Mouse (Mus musculus) embryonic facial prominence, embryonic 11.5 days (tissue): ENCODE measurements at regions not wholly inside any gene's neighbourhood (a gene's known extent, or its start where the extent isn't known, plus 50 kb on each side); places are given as distances from the start of the nearest gene placed in this dataset.

Experiments used
- ATAC-seq: fragments of 200-750 bp; cut with Nextera tagmentation; replicated peaks from 2 replicates; pipeline ENCODE4 v1.8.0; 2017; ENCODE audit warnings: low read depth; ENCODE audit not compliant: insufficient number of reproducible peaks, low FRiP score, low TSS enrichment
- DNase-seq: peaks from one replicate; pipeline ENCODE4 v3.0.0-alpha.2; 2015; ENCODE audit warnings: low spot score
- H3K27ac ChIP-seq: fragments of 300-500 bp; sonication (generic); replicated peaks from 2 replicates; pipeline ENCODE4 v1.5.1; 2014; ENCODE audit warnings: mild to moderate bottlenecking, low read depth, low read length, control low read depth
- H3K27me3 ChIP-seq: fragments of 300-500 bp; sonication (generic); 2 replicates; pipeline ENCODE4 v1.6.1; 2014; ENCODE audit warnings: mild to moderate bottlenecking, low read length, moderate library complexity, mixed read lengths; ENCODE audit not compliant: control insufficient read depth, insufficient read depth
- H3K36me3 ChIP-seq: fragments of 300-500 bp; sonication (generic); replicated peaks from 2 replicates; pipeline ENCODE4 v1.6.1; 2014; ENCODE audit warnings: low read depth, mild to moderate bottlenecking, low read length, moderate library complexity, mixed read lengths; ENCODE audit not compliant: control insufficient read depth, insufficient read depth
- H3K4me1 ChIP-seq: fragments of 300-500 bp; sonication (generic); 2 replicates; pipeline ENCODE4 v1.6.1; 2014; ENCODE audit warnings: low read length, mixed read lengths; ENCODE audit not compliant: control insufficient read depth, insufficient read depth
- H3K4me2 ChIP-seq: fragments of 300-500 bp; sonication (generic); 2 replicates; pipeline ENCODE4 v1.6.1; 2014; ENCODE audit warnings: low read depth, mild to moderate bottlenecking, control low read depth, low read length, moderate library complexity
- H3K4me3 ChIP-seq: fragments of 300-500 bp; sonication (generic); 2 replicates; pipeline ENCODE4 v1.5.1; 2014; ENCODE audit warnings: low read depth, low read length, control low read depth
- H3K9ac ChIP-seq: fragments of 300-500 bp; sonication (generic); replicated peaks from 2 replicates; pipeline ENCODE4 v1.6.1; 2014; ENCODE audit warnings: mild to moderate bottlenecking, control low read depth, low read length
- H3K9me3 ChIP-seq: fragments of 300-500 bp; sonication (generic); replicated peaks from 2 replicates; pipeline ENCODE4 v1.6.1; 2016; ENCODE audit warnings: mild to moderate bottlenecking, low read length, inconsistent platforms, mixed read lengths; ENCODE audit not compliant: control insufficient read depth
- WGBS: fragments of 180-500 bp; shearing (Covaris S2); extraction: QIAGEN DNeasy Blood & Tissue Kit; methylation state at CpG from one replicate; pipeline ENCODE4 v1.1.7; 2014; 5-methylcytosine and 5-hydroxymethylcytosine counted together

DNA sequence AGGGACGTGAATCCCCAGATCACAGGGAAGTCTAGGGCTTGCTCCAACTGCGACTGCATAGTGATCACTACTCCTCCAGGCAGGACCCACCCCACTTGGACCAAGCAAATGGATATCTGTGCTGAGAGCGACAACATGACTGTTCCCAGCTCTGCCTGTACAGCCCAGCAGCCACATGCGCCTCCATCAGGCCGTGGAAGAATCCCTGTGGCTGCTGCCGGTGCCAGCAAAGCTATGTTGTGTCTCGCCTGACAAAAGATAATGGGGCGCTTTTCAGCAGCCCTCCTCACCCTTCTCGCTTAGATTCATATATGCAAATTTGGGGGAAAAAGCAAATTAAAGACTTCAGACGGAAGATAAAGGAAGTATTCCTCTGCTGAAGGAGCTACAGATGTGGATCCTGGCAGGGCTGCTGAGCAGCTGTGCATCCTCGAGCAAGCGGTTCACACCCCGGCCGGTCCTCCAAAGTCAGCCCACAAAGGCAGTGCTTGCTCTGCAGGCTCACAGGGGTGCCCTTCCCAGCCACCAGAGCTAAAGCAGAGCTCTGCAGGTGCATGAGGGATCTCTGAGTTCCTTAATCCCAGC lies 418.5 kb downstream of the Ajap1 start:
- Histone ChIP-seq H3K9ac (no peak overlapping the region), H3K27ac (no peak overlapping the region), H3K9me3 (no peaks in the 10 kb centered on the region), H3K4me1 (no peaks in the 10 kb centered on the region), H3K36me3 (no peaks in the 10 kb centered on the region), H3K4me2 (no peak overlapping the region), H3K27me3 (no peaks in the 10 kb centered on the region), H3K4me3 (no peak overlapping the region)
- 74% methylated on average over 14 of the region's 14 CpGs for WGBS
- DNase-seq (no peak), ATAC-seq (no peak)

DNA sequence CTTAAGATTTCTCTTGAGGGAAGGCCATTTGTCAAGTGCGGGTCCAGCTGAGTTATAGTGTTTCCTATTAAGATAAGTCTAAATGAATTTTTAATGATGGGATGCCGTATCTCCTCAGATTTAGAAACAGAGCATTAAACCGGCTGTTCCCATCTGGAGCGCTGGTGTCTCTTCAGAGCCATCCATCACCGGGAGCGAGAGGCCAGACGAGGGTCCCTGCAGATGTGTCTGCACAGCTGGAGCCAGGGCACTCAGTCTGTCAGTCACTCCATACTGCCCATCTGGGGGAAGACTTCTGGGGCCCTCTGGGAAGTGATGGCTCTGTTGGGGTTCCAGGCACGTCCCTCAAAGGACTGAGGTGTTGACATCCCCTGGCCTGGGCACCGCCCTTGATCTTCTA lies 419.2 kb downstream of the Ajap1 start:
- Histone ChIP-seq H3K4me1 (no peaks in the 10 kb centered on the region), H3K9me3 (no peaks in the 10 kb centered on the region), H3K4me3 (no peak overlapping the region), H3K36me3 (no peaks in the 10 kb centered on the region), H3K27ac (no peak overlapping the region), H3K27me3 (no peaks in the 10 kb centered on the region), H3K9ac (no peak overlapping the region), H3K4me2 (no peak overlapping the region)
- DNase-seq (no peak), ATAC-seq (no peak)
- 82% methylated on average over 9 of the region's 9 CpGs for WGBS

DNA sequence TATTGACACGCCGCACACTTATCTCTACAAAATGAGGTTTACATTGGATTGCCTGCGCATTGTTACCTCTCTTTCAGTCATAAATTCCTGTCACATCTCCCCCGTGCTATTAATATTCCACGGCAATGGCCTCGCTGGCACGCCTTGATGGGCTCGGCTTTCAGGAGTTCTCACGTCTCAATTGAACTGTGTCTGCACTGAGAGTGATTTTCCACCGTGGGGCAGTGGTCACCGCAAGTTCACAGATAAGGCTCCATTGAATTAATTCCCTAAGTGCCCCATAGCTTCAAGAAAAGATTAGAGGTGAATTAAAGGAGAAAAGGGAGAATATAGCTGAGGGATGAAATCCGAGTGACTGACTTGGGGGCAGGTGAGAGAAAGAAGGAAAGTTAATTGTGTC lies 424.5 kb downstream of the Ajap1 start:
- no peaks in the 10 kb centered on the region for H3K36me3 ChIP-seq
- no peak for DNase-seq
- no peak overlapping the region for H3K4me3 ChIP-seq
- H3K27me3 ChIP-seq, result no peaks in the 10 kb centered on the region
- no peaks in the 10 kb centered on the region for H3K4me1 ChIP-seq
- no peak overlapping the region for H3K27ac ChIP-seq
- H3K9ac ChIP-seq, result no peak overlapping the region
- no peak overlapping the region for H3K4me2 ChIP-seq
- ATAC-seq, result no peak
- WGBS, result 82% methylated on average over 12 of the region's 12 CpGs
- no peaks in the 10 kb centered on the region for H3K9me3 ChIP-seq

DNA sequence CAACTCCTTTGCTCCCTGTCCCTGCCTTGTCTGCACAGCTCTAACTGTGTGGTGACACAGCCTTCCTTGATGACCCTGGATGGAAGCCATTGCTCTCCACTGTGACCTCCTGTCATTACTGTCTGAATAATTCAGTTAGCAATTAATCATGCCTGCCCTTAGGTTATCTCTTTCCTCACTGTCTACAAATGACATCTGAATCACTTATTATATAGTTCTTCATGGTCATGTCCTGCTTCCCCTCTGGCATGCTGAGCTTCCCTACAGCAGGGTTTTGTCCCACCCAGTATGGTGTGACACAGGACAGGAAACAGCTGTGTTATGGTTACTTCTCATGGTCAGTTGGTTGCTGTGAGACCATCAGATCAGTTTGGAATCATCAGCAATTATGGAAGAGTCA lies 458.9 kb downstream of the Ajap1 start:
- ATAC-seq (no peak), DNase-seq (no peak)
- Histone ChIP-seq H3K4me1 (no peaks in the 10 kb centered on the region), H3K4me2 (no peak overlapping the region), H3K9me3 (no peaks in the 10 kb centered on the region), H3K9ac (no peak overlapping the region), H3K4me3 (no peak overlapping the region), H3K36me3 (no peaks in the 10 kb centered on the region), H3K27me3 (no peaks in the 10 kb centered on the region), H3K27ac (no peak overlapping the region)

- Histone ChIP-seq H3K9ac (no peak overlapping the region), H3K9me3 (no peaks in the 10 kb centered on the region), H3K4me2 (no peak overlapping the region), H3K36me3 (no peaks in the 10 kb centered on the region), H3K27me3 (no peaks in the 10 kb centered on the region), H3K4me3 (no peak overlapping the region), H3K27ac (no peak overlapping the region), H3K4me1 (no peaks in the 10 kb centered on the region)
- WGBS, result 89% methylated on average over 10 of the region's 10 CpGs
- DNase-seq (no peak), ATAC-seq (no peak)
These were observed 463.4 kb downstream of the Ajap1 start for GRCm38 (mm10) chr4:153019211-153019610.

GRCm38 (mm10) chr4:153018138-153018921 lies 464.3 kb downstream of the Ajap1 start:
- no peak overlapping the region for H3K27ac ChIP-seq

DNA sequence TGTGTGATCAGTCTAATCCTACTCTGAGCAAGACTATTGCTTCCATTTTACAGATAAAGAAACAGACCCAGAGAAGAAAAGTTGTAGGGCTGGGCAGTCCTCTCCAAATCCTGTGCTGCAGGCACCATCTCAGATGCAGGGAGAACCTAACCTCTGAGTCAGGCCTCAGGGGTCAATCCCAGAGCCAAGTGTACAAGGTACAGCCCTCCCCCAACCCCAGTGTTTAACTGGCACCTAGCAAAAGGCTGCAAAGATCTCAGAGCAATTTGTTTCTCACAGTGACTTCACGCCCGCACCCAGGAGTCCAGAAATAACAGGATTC lies 464.8 kb downstream of the Ajap1 start:
- no peak for DNase-seq
- no peaks in the 10 kb centered on the region for H3K27me3 ChIP-seq
- no peaks in the 10 kb centered on the region for H3K36me3 ChIP-seq
- no peak for ATAC-seq
- no peaks in the 10 kb centered on the region for H3K4me1 ChIP-seq
- H3K27ac ChIP-seq, result no peak overlapping the region
- no peak overlapping the region for H3K4me2 ChIP-seq
- 75% methylated on average over 2 of the region's 2 CpGs for WGBS
- H3K4me3 ChIP-seq, result no peak overlapping the region
- H3K9me3 ChIP-seq, result no peaks in the 10 kb centered on the region
- H3K9ac ChIP-seq, result no peak overlapping the region

More at GRCm38 (mm10) chr4:153018138-153018921, 464.3 kb downstream of the Ajap1 start:
- no peaks in the 10 kb centered on the region for H3K4me1 ChIP-seq
- H3K4me3 ChIP-seq, result no peak overlapping the region
- no peaks in the 10 kb centered on the region for H3K9me3 ChIP-seq
- H3K27me3 ChIP-seq, result no peaks in the 10 kb centered on the region
- 73% methylated on average over 28 of the region's 28 CpGs for WGBS
- DNase-seq, result no peak
- no peak for ATAC-seq
- H3K36me3 ChIP-seq, result no peaks in the 10 kb centered on the region
- H3K9ac ChIP-seq, result no peak overlapping the region
- no peak overlapping the region for H3K4me2 ChIP-seq

DNA sequence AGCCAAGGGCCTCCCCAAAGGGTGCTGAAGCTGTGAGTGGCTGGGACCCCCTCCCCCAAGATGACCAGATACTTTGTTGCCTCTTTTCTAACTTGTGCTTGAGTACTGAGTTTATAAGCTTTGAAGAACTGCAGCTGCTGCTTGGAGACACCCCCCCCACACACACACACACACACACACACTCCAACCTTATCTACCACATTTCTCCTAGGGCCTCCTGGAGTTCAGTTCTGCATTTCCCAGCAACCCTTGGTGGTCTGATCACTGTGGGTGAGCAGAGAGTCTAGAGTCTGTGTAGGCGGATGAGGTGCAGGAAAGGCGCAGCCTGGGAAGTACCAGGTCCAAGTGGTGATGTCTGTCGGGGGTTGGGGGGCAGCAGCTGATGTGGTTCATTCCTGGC lies 479.3 kb downstream of the Ajap1 start:
- Histone ChIP-seq H3K4me3 (no peak overlapping the region), H3K9ac (no peak overlapping the region), H3K4me1 (no peaks in the 10 kb centered on the region), H3K9me3 (no peaks in the 10 kb centered on the region), H3K27me3 (no peaks in the 10 kb centered on the region), H3K36me3 (no peaks in the 10 kb centered on the region), H3K27ac (no peak overlapping the region), H3K4me2 (no peak overlapping the region)
- ATAC-seq (no peak), DNase-seq (no peak)
- 90% methylated on average over 3 of the region's 3 CpGs for WGBS
